Mouse (Mus musculus) c-Kit-positive CD71-positive TER-119-positive erythroid progenitor cells, embryonic 14.5 days (primary cell): ENCODE measurements around the gene Amotl2.

ENCODE experiments used
- DNase-seq: peaks from one replicate; pipeline ENCODE4 v3.0.0-alpha.2; 2013; ENCODE audit warnings: low spot score

Gene Amotl2

GRCm38 (mm10) chr9:102716481-102717163 is at the start of gene Amotl2:
TSS of gene Amotl2 (plus strand) at chr9:102716672.
- DNase-seq: no peak

GRCm38 (mm10) chr9:102668115-102668514 is 48.4 kb upstream of the Amotl2 start:
- no peak for DNase-seq

DNA sequence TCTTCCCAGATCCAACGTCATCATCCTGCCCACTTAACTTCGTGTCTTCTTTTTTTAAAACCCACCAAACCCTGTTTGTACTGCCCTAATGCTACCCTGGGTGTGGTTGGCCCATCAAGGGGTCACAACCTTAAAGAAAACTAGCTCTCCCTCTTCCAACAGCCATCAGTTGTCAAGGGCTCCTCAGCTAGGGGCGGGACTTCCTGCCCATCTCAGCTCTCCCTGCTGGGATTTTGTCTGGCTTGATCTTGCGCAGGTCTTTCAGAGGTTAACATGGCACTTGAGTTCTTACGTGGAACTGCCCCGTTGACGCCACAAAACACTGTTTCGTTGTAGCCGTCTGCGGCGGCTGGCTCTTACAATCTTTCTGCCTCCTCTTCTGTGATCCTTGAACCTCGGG is 47.6 kb upstream of the Amotl2 start:
- no peak for DNase-seq

GRCm38 (mm10) chr9:102673381-102673780 is 43.1 kb upstream of the Amotl2 start:
- no peak for DNase-seq

DNA sequence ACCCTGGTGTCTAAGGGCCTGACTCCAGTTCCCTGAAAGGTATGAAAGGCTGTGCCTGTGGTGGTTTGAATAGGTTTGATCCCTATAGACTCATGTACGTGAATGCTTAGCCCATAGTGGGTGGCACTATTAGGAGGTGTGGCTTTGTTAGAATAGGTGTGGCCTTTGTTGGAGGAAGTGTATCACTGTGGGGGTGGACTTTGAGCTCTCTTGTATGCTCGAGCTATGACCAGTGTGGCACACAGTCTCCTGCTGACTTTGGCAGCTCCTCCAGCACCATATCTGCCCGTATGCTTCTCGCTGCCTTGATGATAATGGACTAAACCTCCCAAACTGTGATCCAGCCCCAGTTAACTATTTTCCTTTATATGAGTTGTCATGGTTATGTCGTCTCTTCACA is 40.5 kb upstream of the Amotl2 start:
- no peak for DNase-seq

DNA sequence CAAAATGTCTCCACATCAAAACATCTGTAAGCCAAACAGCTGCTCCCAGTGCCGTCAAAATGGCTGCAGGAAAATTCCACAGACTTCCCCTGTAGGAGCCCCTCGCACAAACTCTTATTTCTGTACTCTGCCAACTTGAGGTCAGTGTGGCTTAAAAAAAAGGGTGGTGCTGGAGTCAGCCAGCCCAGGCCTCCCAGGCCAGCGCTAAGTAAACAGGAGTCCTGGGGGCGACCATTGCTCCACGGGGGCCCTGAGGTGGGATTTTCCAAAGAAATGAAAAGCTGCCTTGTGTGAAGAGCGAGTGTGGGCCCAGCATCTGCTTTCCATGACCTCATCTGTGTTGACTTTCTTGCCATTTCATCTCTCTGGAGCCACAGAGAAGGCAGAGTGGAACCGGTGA is 35.0 kb upstream of the Amotl2 start:
- no peak for DNase-seq

- no peak for DNase-seq
Observed at GRCm38 (mm10) chr9:102687943-102688342, 28.5 kb upstream of the Amotl2 start.

DNA sequence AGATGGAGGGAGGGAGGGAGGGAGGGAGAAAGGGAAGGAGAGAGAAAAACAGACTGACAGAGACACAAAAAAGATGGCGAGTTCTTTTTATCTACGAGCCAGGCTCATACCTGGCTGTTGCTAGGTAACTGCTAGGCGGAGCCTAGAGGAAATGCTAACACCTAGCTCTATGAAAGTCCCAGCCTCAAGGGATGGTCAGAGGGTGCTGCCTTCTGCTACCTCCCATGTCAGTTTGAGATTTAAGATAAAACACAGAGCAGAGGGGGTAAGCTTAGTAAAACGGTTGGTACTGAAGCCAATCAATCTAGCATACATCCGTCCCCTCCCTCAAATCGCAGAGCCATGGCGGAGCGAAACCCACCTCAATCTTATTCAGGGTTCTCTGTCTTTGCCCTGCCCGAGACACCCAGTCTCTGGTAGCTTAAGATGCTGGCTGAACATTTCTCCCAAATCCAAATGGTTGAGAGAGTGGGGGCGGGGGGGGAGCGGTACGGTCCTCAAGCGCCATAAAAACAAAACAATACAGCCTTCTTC is 27.0 kb upstream of the Amotl2 start:
- DNase-seq: no peak

- no peak for DNase-seq
Observed at GRCm38 (mm10) chr9:102689940-102690642, 26.4 kb upstream of the Amotl2 start.

- DNase-seq: no peak
Observed at GRCm38 (mm10) chr9:102690891-102691290, 25.6 kb upstream of the Amotl2 start.

DNA sequence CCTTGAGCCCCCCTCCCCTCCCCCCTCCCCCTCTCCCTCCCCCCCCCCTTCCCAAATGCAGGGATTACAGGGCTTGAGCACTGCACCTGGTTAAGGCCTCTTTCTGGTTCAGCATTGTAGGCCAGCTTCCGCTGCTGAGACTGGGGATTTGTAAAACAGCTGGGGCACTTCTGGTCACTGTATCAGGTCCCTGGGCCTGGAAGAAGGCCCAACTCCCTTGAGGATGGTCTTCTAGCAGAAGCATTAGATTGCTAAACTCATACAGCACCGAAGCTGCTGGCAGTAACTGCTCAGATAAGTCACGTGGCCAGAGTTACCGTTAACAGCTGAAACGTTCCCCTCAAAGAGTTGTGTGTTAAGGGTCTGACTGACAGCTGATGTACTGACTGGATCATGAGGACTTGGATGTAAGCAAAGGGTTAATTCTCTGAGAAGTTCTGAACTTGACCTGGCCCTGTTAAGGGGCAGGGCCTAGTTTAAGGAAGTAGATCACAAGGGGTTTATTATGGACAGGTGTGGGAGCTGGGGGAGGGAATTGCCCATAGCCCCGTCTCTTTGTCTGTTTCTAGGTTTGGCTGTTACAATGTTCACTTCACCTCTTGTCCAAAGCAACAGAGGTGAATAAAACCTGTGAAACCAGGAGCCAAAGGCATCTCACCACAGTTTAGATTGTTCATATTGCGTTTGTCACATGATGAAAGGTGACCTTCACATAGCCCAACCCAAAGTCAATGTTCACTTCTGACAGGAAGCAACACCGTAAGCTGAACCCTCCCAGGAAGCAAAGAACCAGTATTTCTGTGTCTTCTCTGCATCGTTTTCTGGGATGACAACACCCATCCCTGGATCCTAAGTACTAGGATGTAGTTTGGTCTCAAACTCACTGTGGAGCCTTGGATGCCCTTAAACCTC is 23.7 kb upstream of the Amotl2 start:
- no peak for DNase-seq

DNA sequence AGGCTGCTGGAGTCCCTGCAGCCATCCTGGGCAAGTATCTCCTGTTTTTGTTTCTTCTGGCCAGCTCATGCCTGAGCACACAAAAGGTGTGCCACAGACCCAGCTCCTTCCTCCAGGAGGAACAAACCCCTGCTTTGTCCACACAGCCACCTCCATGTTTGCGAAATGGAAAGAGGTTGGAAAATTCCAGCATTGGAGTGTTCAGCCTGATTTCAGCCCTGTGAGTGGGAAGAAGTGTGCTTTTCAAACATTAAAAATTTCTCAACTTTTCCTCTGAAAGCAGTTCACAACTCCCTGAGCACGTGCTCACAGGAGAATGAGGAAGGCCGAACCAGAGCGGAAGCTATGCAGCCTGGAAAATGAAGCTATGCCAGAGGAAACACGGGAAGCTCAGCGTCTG is 15.4 kb upstream of the Amotl2 start:
- no peak for DNase-seq

- no peak for DNase-seq
Observed at GRCm38 (mm10) chr9:102709504-102710135, 6.9 kb upstream of the Amotl2 start.

- DNase-seq: no peak
Observed at GRCm38 (mm10) chr9:102710520-102710919, 6.0 kb upstream of the Amotl2 start.

DNA sequence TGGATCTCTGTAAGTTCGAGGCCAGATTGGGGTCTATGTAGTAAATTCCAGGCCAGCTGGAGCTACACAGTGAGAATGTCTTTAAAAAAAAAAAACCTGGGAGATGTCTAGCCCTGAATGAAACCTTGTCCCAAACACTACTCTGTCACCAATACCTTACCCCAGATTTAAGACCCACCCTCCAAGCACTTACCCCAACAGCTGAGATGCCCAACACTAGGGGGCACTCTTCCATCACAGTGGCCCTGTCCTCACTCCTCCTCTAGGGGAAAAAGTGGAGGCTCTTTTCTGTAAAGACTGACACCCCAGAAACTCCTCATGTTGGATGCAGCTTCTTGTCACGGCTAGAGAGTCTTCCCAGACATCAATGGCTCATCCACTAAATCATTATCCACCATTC is 2.7 kb upstream of the Amotl2 start:
- peak; percentile 24 for DNase-seq

GRCm38 (mm10) chr9:102714893-102715505 is 1.5 kb upstream of the Amotl2 start:
- no peak for DNase-seq

DNA sequence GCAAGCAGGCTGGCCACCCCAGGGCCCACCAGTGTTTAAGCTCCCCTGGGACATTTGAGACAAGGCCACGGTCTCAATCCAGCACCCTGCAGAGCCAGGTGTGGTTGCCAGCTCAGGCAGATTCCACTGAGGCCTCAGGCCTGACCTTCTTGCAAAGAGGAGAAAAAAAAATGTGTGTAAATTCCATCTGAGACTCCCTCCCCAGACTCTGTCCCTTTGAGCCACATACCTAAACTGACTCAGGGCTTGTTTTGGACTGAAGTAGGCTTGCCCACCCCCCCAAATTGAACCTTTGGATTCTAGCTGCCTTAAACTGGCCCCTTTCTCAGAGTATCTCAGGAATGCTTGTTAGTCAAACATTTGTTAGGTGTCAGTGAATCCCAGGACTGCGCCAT is 969 bp upstream of the Amotl2 start:
- DNase-seq: no peak

GRCm38 (mm10) chr9:102717164-102717885 is 853 bp downstream of the Amotl2 start:
- DNase-seq: peak; percentile 10

GRCm38 (mm10) chr9:102717886-102718643 is 1.6 kb downstream of the Amotl2 start:
- no peak for DNase-seq

DNA sequence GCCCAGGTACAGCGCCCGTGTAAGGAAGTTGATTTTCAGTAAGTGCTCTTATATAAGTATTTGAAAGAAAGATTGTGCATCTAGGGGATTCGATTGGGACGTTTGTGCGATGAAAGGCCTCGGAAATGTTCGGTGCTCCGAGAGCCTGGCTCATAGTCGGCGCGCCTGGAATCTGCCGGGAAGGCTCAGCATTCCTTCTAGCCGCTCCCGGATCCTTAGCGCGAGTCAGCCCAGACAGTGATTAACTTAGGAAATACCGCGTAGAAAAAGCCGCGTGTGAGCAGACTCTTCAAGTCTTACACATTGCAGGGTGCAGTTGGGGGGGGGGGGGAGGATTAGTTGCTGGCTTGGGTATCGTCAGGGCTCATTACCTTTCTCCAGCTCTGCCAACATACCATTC is 2.2 kb downstream of the Amotl2 start:
- DNase-seq: no peak
